Mouse (Mus musculus) small intestine, adult 2 months (tissue): ENCODE results near the gene Notch1.

Source experiments
- CTCF ChIP-seq: fragments of 200-500 bp; IDR thresholded peaks from 2 replicates; pipeline ENCODE4 v1.5.1; 2012; ENCODE audit warnings: low read depth, mild to moderate bottlenecking, control low read depth, inconsistent platforms, low read length, moderate library complexity, mixed read lengths; ENCODE audit not compliant: insufficient replicate concordance, insufficient read length; ENCODE audit errors: extremely low read depth
- POLR2A ChIP-seq: fragments of 200-500 bp; IDR thresholded peaks from 2 replicates; pipeline ENCODE4 v1.6.1; 2012; ENCODE audit warnings: low read depth, mild to moderate bottlenecking, control low read depth, inconsistent platforms, low read length, moderate library complexity

- TF ChIP-seq POLR2A (no peak), CTCF (no peak)
These were observed 3.3 kb upstream of the Notch1 start for GRCm38 (mm10) chr2:26519753-26520152.
